Mouse (Mus musculus) liver, adult 2 months (tissue): Measurements from ENCODE around the gene Palm2.

Source experiments
- CTCF ChIP-seq: fragments of 200-500 bp; IDR thresholded peaks from 2 replicates; pipeline ENCODE4 v1.5.1; 2011; ENCODE audit warnings: low read depth, low read length, control low read depth
- POLR2A ChIP-seq: fragments of 200-500 bp; IDR thresholded peaks from 2 replicates; pipeline ENCODE4 v1.6.1; 2011; ENCODE audit warnings: low read length, control low read depth; ENCODE audit not compliant: insufficient read depth; ENCODE audit errors: extremely low read depth

- TF ChIP-seq CTCF (no peak), POLR2A (no peak)
These were observed 294.6 kb downstream of the Palm2 start for GRCm38 (mm10) chr4:57728611-57729183.
